Mouse (Mus musculus) gonadal fat pad, adult 2 months (tissue): ENCODE measurements at regions not wholly inside any gene's neighbourhood (a gene's known extent, or its start where the extent isn't known, plus 50 kb on each side); places are given as distances from the start of the nearest gene placed in this dataset.

Experiments used
- DNase-seq: peaks from one replicate; pipeline ENCODE4 v3.0.0-alpha.2; 2012; ENCODE audit warnings: low read depth

DNA sequence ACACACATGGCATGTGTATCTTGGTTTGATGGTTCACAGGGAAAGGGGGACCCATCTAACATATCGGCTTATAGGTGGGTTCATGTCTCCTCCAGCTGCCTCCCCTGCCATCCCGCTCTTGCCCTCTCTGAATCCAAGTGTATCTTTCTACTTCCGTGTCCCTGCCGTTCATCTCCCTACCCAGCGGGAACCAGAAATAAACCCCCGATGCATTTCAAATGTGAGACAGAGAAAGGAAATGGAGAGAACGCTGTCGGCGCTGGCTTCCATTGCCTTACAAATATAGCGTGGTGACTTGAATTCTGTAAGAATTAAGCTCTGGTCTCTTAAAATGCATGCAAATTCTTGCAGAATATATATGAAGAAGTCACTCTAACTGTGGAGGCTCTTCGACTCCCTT, 379.2 kb downstream of the Vrk1 start:
- no peak for DNase-seq

DNA sequence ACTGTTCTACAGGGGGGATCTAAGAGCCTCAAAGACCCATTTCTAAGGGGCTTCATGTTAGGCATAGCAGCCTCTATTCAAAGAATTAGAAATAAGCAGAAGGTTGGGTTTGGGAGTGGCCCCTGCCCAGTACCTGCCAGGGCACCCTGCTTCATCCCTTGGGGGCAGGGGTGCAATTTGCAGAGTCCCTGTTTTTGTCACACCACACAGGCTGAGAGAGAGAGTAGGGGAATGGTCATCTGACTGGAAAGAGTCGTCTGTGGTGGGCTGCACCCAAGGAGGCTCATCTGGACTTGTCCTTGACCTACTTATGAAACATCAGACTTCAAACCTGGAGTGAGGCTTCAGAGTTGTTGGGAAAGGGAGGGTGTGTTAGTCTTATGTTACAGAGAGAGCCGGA, 382.3 kb downstream of the Vrk1 start:
- DNase-seq = no peak

DNA sequence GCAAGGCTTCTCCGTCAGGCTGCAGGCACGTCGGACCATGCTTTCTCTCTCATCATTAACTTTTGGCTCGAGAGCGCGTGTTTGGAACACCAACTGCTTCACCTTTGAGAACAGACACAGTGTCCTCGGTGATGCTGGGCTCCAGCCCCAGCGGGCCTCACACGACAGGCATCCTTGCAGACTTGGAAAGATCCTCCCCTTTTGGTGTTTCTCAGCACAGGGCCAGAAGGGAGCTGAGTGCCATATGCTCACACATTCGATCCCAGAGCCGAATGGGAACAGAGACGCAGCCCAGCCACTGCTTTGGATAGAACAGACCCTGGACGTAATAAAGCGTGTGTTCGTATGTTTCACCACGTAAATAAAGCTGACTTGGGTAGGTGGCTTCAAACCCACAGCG, 389.1 kb downstream of the Vrk1 start:
- DNase-seq = no peak

DNA sequence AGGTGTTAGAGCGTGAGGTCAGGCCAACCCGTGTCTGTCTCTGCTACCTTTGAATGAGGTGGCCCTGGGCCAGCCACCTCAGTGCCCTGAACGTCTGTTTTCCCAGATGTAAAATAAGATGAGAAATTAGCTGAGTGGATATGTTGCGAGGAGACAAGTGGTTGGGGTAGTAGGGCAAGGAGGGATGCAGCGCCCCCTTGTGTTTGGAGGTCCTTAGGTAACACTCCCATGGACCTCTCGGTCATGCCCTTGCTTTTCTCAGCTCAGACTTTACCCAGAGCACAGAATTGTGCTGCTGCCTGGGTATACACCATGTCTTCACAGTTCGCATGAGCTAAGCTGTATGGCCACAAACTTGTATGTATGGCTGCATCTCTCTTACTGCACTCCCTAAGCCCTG, 401.0 kb downstream of the Vrk1 start:
- no peak for DNase-seq

DNA sequence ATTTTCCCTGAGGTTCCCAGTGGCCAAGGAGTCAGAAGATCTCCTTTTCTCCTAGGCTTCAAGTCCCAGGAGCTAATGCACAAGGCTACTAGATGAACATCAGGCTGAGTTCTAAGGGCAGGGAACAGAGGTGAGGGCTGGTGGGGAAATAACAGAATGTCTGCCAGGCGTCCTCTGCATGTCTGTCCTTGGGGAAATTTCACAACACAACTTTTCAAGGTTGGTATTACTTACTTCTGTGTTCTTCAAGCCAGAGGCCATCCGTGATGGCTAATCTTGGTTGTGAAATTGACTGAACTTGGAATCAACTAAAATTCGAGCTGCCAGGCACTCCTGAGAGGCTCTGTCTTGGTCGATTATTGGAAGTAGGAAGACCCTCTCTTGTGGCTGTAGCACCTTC, 416.6 kb downstream of the Vrk1 start:
- peak; percentile 34 for DNase-seq

DNA sequence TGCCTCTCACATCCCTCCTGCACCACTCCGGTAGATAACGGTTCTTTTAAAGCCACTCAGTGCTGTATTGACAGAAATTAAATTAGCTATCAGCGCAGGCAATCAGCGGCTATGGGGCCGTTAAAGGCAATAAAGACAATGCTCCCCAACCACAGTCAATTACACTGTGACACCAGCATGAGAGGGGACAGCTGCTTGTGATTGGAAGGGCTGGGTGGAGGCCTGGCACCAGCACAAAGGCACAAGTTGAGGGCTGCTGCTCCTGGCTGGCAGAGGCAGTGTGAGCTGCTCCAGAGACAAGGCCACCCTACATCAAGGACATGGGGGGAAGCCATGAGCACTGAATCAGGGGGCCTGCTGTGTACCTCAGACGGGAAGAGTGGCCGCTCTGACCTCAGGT, 420.0 kb downstream of the Vrk1 start:
- DNase-seq = no peak

DNA sequence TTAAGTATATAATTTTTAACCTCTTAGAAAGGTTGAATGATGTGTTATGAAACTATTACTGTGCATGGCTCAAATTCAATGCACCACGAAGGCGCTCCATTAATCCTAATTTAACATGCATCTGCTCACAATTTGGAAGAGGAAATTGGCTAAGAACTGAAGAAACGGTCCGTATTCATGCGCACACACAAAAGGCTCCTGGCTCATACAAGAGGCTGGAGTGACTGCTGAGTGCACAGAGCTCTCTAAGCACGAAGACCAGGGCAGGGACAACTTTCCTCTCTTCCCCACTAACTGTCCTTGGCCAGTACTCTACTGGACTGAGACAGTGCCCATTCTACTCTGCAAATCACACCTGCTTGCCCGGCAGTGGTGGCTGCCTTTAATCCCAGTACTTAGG, 435.1 kb downstream of the Vrk1 start:
- no peak for DNase-seq

DNA sequence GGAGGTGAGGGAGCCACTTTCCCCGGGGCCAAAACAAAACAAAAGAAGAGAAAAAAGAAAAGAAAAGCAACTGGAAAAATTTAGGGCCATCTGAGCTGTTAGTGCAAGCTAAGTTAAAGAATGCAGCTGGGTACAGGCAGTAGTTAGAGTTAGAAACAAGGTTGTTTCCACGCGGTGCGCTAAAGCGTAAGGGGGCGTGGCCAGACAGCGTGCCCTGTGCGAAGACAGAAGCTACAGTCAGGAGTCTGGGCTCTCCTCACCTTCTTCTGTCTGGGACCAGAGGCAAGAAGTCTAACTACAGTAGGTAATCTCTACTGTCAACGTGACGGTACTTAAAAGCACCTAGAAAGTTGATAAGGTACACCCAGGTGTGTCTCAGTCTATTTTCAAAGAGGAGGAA, 435.9 kb downstream of the Vrk1 start:
- no peak for DNase-seq

DNA sequence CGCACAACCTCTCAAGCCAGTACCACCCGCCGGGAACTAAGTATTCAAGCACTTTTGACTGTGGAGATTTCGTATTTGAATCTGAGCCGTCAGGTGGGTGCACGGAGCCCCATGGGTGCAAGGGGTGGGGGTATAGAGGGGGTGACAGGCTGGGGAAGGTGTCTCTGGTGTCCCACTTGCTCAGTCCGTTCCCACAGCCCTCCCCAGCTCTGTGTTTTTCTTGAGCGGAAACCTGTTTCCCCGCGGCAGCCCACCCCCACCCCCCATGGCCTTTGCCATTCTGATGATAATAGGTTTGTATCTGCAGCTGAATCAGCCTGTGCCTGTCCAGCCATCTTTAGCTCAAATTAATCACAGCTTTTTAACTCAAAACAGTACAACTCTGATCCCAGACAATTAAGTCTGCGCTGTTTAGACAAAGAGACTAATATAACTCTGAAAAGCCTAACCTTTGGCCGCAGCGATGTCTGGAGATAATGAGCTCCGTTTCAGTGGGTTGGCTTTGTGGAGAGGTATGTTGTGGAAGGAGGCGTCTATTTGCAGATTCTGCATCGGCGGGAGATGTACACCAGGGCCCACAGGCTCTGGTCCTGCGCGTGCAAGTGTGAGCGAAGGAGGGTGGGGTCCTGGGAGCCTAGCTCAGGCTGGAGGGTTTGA, 437.0 kb downstream of the Vrk1 start:
- no peak for DNase-seq

DNA sequence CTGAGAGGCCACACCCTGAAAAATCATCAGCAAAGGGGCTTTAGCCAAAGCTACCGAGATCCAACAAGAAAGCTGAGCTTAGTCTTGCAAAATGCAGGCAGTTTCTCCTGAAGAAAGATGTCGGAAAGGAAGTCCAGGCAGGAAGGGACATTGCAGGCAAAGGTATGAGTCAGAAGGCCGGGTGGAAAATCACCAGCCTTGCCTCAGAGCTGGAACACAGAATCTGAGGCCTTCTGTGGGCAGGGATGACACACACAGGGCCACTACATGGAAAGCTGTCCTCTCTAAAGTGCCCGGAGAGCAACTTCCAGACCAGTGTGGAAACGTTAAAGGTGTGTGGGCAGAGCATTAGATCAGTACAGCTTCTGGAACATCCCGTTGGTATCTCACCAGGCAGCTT, 438.5 kb downstream of the Vrk1 start:
- no peak for DNase-seq

DNA sequence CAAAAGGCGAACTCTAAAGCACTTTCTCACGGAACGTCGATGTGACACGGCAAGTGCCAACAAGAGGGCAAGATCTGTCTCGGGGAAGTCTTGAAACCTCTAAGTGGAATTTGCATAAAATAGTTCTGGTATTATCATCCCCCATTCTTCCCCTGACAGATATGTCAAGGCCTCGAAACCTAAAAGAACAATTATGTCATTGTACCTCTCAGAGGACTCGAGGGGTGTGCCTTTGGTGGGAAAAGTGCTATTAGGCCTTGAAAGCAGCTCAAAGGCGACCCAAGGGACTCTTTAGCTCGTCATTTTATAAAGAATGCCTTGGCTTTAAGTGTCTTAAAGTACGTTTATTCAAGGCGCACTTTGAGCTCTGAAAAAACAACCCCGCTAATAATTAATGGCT, 443.5 kb downstream of the Vrk1 start:
- no peak for DNase-seq

DNA sequence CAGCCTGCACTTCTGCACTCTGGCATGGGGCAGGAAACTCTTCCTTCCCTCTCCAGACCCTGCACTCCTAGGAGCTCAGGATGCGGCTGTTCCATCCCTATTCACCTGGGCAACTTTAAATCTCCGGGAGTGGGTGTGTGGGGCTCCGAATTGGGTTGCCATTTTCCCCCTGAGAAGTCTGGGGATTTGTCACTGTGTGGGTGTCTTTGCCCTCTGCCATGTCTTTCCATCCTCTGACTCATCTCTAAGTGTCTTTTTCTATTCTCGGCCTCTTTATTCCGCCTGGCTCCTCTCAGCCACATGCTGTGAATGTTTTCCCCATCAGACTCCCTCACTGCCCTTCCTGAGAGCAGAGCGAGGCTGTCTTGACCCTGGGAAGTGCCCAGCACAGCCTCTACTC, 448.2 kb downstream of the Vrk1 start:
- DNase-seq = no peak

DNA sequence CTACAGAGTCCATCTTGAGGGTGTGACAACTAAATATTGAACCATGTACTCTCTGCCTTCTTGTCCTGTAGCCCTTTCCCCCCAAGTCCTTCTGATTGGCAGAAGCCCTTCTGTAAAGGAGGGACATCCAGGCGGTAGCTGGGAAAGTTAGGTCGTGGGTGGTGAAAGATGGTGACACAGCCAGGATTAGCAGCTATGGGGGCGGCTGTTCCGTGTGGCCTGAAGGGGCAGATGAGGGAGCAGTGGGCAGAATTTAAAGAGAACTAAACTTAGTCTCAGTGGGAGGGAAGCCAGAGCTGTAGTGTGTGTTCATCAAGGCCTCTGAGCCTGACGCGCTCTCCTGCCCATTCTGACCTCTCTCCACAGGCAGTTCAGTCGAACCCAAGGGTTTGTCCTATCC, 450.6 kb downstream of the Vrk1 start:
- no peak for DNase-seq

DNA sequence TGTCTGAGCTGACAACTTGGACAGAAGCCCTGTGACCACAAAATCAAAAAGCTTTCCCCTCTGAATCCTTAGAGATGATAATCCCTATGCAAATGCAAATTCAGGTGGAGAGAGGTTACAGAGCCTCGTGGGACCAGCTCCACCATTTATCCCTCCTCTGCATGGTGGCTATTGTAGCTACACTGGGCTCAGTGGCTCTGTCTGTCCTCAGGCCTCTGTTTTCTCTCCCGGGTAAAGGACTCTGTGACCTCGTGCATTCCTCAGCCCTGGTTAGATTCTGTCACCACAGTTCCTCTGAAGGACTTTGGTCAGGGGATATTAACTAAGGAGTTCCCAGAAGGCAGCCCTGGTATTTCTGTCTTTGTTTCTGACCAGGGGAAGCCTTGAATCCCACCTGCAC, 452.3 kb downstream of the Vrk1 start:
- no peak for DNase-seq

DNA sequence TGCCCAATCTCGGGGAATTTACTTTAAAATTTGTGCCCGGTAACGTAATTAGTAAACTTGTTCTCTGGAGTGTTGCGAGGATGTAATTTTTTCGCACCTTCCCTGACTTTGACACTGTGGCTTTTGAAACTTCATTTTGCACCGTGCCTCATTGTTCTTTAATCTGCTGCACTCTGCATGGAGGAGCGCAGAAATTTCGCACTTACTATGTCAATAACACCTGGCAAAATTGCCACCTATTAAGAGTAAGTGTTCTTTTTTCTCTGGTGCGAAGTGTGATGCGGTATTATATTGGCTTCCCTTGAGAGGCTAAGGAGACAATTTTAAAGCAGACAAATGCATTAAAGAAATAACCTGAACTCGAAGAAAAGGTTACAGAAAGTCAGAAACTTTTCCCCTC, 454.7 kb downstream of the Vrk1 start:
- DNase-seq = no peak

DNA sequence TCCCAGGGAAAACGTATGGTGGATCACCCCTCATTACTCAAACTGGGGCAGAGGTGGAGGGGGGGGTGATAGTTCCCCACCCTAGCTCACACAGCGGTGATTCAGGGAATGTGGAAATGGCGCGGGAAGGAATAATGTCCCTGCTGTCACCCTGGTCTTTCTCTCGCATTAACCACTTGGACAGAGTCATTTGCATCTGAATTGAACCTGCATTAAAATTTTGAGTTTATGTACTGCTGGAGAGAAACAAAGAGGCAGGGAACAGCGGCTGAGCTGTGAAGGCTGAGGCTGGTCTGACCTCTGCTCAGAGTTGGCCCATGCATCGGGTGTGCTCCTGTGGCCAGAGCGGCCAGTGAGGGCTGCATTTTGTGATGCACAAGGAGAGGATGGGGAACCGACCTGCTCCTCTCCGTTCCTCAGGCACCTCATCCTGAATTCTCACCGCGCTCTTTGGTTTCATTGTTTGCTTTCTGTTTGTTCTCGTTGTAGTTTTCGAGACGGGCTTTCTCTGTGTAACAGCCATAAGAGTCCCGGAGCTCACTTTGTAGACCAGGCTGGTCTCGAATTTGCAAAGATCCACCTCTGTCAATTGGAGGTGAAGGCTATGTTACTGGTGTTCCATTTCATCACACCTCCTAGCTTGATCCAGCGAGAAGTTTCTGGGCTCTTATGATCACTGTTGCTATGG, 458.3 kb downstream of the Vrk1 start:
- no peak for DNase-seq

DNA sequence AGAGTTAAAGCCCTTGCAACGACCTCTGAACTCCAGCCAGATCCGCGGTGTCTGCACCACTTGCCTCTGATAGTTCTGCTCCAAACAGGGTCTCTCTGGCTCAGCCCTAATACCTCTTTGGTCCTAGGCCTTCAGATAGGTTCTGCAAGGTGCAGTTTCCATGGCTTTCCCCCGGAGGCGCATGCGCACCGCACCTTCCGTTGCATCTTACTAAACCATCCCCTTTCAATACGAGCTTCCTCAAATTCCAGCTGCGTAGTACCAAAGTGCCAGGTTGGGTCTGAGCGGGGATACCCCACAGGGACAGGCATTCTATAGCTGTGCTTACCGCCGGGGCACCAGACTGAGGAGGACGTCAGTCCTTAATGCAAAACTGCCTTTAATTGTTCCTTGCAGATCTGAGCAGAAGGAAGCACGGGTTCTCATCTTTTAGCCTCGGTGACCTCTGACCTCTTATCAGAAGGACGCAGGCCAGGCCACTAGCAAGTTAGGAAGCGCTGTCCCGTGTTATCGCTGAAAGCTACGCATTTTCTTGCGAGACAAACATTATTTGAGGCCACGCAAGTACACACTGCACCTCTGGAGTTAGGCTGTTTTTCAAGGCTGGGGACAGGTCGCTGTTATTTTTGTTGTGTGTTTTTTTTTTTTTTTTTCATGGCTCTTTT, 464.6 kb downstream of the Vrk1 start:
- DNase-seq = no peak

DNA sequence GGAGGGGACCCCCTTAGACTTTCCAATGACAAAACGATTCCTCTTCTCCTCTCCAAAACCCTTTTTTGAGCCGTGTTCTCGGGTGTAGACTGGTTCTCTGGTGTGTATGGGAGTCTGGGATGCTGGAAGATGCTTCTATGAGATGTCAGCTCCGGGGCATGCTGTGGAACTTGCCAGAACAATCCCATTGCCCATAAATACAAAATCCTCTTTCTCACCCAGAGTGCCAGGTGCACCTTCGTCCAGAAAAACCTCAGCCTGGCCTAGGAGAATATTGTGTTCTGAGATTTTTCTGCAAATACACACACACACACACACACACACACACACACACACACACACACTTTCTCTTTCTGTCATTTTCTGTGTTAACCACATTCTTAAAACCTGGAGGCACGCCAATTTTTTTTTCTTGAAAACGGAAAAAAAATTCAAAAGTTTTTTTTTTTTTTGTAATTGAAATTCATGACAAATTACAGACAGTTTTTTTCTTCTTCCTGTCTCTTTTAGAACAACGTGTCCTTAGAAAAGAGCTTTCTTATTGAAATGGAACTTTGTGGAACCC, 465.5 kb downstream of the Vrk1 start:
- no peak for DNase-seq

DNA sequence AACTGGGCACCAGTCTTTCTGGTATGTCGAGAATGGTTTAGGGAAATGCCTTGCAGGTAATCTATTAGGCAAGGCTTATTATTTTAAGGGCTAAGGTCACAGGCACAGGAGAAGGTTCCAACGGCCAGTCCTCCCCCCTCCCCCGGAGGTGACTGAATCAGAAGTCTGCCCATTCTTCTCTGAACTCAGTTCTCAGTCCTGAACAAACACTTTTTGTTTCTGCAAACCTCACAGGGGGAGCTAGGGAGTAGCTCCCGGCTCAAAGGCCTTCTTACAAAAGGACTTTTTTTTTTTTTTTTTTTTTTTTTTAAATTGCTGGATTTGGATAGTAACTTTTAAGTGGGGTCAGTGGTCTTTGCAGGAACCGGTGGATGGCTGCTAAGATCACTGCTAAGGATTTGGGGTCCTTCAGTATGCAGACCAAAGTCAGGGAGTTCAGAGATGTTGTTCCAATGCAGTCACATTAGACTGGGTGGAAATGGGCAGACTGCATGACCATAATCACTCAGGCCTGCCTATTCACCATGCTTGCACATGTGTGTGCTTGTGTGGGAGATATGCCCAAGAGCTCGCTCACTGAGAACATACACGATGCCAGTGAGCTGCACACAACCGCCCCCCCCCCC, 467.1 kb downstream of the Vrk1 start:
- peak; percentile 22 for DNase-seq

DNA sequence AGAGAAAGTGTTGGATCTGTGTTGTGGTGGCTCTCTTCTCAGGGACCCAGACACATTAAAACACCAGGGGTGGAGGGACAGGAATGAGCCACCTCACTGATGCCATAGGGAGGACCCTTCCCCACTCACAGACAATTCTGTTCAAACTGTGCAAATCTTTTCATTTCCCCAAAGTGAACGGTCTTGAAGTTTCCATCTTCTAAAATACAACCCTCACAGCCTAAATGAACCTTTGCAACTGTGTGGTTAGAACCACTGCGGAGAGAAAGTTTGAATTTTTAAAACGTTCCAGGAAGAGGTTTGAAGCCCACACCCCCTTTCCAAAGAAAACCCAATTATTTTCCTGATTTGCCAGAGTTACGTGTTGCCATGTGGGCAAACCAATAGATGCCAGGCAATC, 467.7 kb downstream of the Vrk1 start:
- DNase-seq = no peak

DNA sequence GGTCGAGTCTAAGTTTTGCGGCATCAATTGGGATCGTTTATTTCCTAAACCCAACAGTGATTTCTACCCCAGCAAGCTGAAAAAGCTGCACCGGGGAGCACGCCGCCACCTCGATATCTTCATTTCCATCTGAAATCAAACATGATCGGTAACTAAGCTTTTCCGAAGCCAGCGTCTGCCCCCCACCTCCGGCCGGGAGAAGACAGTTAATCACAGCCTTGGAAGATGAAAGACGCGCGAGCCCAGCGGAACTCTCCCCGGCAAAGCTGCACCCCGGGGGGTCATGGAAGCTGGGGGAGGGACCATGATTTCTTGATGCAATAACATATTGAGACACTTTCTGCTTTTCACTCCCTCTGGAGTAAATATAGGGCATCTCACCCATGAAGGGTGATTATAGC, 468.4 kb downstream of the Vrk1 start:
- DNase-seq = no peak

DNA sequence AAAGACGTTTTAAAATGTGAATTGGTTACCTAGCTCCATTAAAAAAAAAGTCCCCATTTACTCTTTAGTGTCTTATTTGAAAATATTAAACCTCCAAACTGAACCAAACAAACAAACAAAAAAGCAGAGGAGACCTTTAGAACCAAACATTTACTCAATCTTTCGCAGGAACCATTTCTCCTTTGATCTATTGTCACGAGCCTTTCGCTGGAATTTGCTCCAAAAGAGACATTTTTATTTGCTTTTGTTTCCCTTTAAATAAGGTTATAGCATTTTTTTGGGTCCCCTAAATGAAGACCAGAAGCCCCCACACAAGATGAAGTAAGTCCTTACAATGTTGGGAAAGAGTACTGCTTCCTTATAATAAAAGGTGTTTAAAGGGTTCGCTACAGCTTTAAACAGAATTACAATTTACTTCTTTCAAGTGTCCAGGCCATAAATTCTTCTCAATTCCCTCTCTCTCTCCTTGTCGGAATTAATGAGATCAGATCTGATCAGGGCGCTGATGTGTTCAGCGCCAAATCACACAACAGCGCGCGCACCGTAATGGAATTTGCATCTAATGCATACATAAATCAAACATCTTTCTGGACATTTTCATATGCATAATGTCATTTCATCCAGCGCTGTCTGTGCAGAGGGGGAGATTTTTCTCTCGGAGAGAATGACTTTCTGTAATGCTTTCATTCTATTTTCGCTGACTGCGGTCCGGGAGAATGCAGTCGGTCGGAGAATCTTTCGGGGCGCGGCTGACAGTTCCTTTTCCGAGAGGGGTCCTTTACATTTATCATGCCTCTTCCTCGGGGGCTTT, 469.2 kb downstream of the Vrk1 start:
- no peak for DNase-seq
